Mouse (Mus musculus): Measurements from ENCODE around the gene Unc5c.

DNA sequence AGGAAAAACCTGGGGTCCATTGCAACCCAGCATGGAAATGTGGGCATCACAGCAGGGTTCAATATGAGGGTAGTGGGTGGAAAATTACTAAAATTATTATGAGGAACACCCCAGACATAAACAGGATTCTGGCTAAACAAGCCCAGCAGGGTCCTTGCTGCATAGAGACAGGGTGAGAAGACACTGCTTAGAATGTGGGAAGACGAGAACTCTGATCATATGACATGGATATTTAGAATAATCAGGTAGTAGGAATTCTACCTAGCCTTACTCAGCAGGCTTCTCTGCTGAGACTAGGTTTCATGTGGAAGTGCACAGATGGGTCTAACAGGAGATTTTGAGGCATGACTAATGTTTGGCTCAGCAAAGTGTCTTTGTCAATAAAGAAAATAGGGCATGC, 131.9 kb downstream of the Unc5c start:
- TF ChIP-seq ELF1 (IDR thresholded peaks at IDR 0.05; ENCODE audit: low read depth, low read length) (no peak), CTCF (conservative IDR thresholded peaks at IDR 0.05 in 1 of 2, IDR thresholded peaks at IDR 0.05 in 1 of 2; ENCODE audit: low read depth in 2 of 2, low read length in 2 of 2) (no peak), TCF12 (IDR thresholded peaks at IDR 0.05; ENCODE audit: low read depth, low read length) (no peak), UBTF (IDR thresholded peaks at IDR 0.05; ENCODE audit: low read depth, low read length) (no peak), POLR2A (IDR thresholded peaks at IDR 0.05; ENCODE audit: low read depth, low read length) (no peak), GABPA (IDR thresholded peaks at IDR 0.05; ENCODE audit: insufficient replicate concordance, low read depth, low read length) (no peak), ZMIZ1 (IDR thresholded peaks at IDR 0.05; ENCODE audit: low read depth, low read length) (no peak), MAX (IDR thresholded peaks at IDR 0.05; ENCODE audit: low read length) (no peak)

Measured in CH12.LX (cell line).